Comparison of ENCODE assay signal across 15 mouse cellular contexts in the genomic region with DNA sequence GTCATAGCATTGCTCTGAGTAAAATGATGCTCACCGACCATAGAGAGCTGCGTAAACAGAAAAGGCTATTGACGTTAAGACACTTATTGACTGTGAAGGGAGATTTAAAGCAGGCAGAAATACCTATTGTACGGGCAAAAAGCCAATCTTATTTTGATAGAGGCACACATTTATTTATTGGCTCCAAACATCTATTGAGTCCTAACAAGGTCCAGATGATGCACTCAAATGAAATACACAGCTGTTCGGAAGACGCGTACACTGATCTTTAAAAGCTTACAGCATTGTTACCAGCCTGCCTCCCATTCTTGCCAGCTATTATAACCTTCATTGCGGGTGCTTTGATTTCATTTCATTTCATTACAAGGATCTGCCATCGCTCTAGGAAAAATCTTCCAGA.
"Had no signal": no experiment of that assay in that cellular context is flagged by ENCODE, and none has a peak within 500 bp of the region (broad histone marks: within the 10 kb centered on the region; RNA-seq: fewer than 3 reads in every experiment).

No protein-coding gene starts in this region.

- H3K36me3 ChIP-seq: neural tube, embryonic 15.5 days; stomach, embryonic 15.5 days had no signal

- H3K27me3 ChIP-seq: neural tube, embryonic 15.5 days; stomach, embryonic 15.5 days had no signal

- H3K27ac ChIP-seq: neural tube, embryonic 15.5 days; stomach, embryonic 15.5 days; stomach, postnatal 0 days had no signal

- DNase-seq: retina, postnatal 1 day; right cerebral cortex, adult 18-20 months; right cerebral cortex, postnatal 14 days; right cerebral cortex, postnatal 25 days; right cerebral cortex, postnatal 4 days; spleen, adult 18-20 months; thymus, adult 18-20 months; thymus, adult 2 months; thymus, postnatal 14 days; thymus, postnatal 25 days; thymus, postnatal 36 days; thymus, postnatal 4 days had no signal

- H3K9ac ChIP-seq: neural tube, embryonic 15.5 days; stomach, embryonic 15.5 days had no signal

- H3K9me3 ChIP-seq: neural tube, embryonic 15.5 days; stomach, embryonic 15.5 days had no signal

- H3K4me2 ChIP-seq: neural tube, embryonic 15.5 days; stomach, embryonic 15.5 days had no signal

- H3K4me1 ChIP-seq: stomach, embryonic 15.5 days had no signal

- H3K4me3 ChIP-seq: neural tube, embryonic 15.5 days; stomach, embryonic 15.5 days had no signal
